In genomic region chr3:94703364-94703763, GRCm38 (mm10) we compare ENCODE assay signal across 9 mouse cellular contexts. TPM values are rescaled to one million over a fixed set of nuclear protein-coding genes. Genes with fewer than 3 reads are reported as not detected.
DNase-seq lines count a peak whose midpoint lies in the region; ATAC-seq and TF ChIP-seq lines count a peak whose summit lies in the region.
"Not testable (repeated sequence)": the region's sequence is repeated elsewhere in the genome, so short reads cannot be mapped to it uniquely, and the experiment has no call there.
"Had no signal": no experiment of that assay in that cellular context is flagged by ENCODE, and none has a peak within 500 bp of the region (broad histone marks: within the 10 kb centered on the region; RNA-seq: fewer than 3 reads in every experiment).

No protein-coding gene starts in this region.

- H3K4me3 ChIP-seq in heart, postnatal 0 days (ENCODE audit: low read depth, low read length); kidney, postnatal 0 days (replicated peaks; ENCODE audit: low read depth, low read length); liver, embryonic 12.5 days; small intestine, adult 2 months (ENCODE audit: low read depth, low read length): not testable (repeated sequence)

- DNase-seq in adrenal gland, adult (ENCODE audit: inconsistent age in 2 of 2, low spot score in 1 of 2): peak; percentile 12 to 56
- DNase-seq in cerebellum, postnatal 14 days: peak; percentile 40 to 60
- DNase-seq in heart, postnatal 0 days (ENCODE audit: low spot score); kidney, postnatal 0 days (ENCODE audit: low spot score): not testable (repeated sequence)
- DNase-seq in lung, postnatal 36 days: peak; percentile 66

- H3K9ac ChIP-seq in heart, postnatal 0 days (replicated peaks; ENCODE audit: low read depth, low read length); kidney, postnatal 0 days (ENCODE audit: low read depth, low read length): not testable (repeated sequence)
- peak overlapping the region; percentile 49 for H3K9ac ChIP-seq in liver, embryonic 12.5 days

- not testable (repeated sequence) for H3K36me3 ChIP-seq in heart, postnatal 0 days (replicated peaks; ENCODE audit: control insufficient read depth, insufficient read depth, low read length); kidney, postnatal 0 days (ENCODE audit: insufficient read depth, low read length); liver, embryonic 12.5 days; small intestine, adult 2 months (ENCODE audit: control insufficient read depth, insufficient read depth, low read length)

- H3K27me3 ChIP-seq in heart, postnatal 0 days (ENCODE audit: control insufficient read depth, insufficient read depth, low read length); kidney, postnatal 0 days (ENCODE audit: insufficient read depth, low read length); liver, embryonic 12.5 days (replicated peaks); small intestine, adult 2 months (ENCODE audit: control insufficient read depth, insufficient read depth, low read length): not testable (repeated sequence)

- H3K4me2 ChIP-seq in heart, postnatal 0 days (ENCODE audit: low read depth, low read length); kidney, postnatal 0 days (ENCODE audit: low read length): not testable (repeated sequence)
- H3K4me2 ChIP-seq in liver, embryonic 12.5 days: peak overlapping the region; percentile 55

- TF ChIP-seq POLR2A in small intestine, adult 2 months (IDR thresholded peaks at IDR 0.05; ENCODE audit: low read depth, low read length): not testable (repeated sequence)

- not testable (repeated sequence) for ATAC-seq in heart, postnatal 0 days (ENCODE audit: insufficient read depth, low read depth); kidney, postnatal 0 days (replicated peaks; ENCODE audit: low FRiP score, low read depth)
- ATAC-seq in liver, embryonic 12.5 days: peak; percentile 57; the same call in 1 of the 2 replicates

- not testable (repeated sequence) for H3K27ac ChIP-seq in heart, postnatal 0 days (ENCODE audit: low read depth); kidney, postnatal 0 days; small intestine, adult 2 months (ENCODE audit: insufficient read depth, low read depth, low read length)
- H3K27ac ChIP-seq in liver, embryonic 12.5 days: peak overlapping the region; percentile 91

- H3K9me3 ChIP-seq in heart, postnatal 0 days (replicated peaks; ENCODE audit: control insufficient read depth, low read length); kidney, postnatal 0 days (replicated peaks; ENCODE audit: low read length); liver, embryonic 12.5 days (replicated peaks): not testable (repeated sequence)

- TF ChIP-seq CTCF in heart, postnatal 0 days (IDR thresholded peaks at IDR 0.05; ENCODE audit: low read depth): peak; percentile 29; the same call in 1 of the 2 replicates
- TF ChIP-seq CTCF in kidney, postnatal 0 days (IDR thresholded peaks at IDR 0.05; ENCODE audit: low read depth): peak; percentile 56
- peak; percentile 37; the same call in 1 of the 2 replicates for TF ChIP-seq CTCF in small intestine, adult 2 months (IDR thresholded peaks at IDR 0.05; ENCODE audit: extremely low read depth, insufficient read length, insufficient replicate concordance, low read depth, low read length)

- TF ChIP-seq EP300 in heart, postnatal 0 days (IDR thresholded peaks at IDR 0.05; ENCODE audit: low read depth): not testable (repeated sequence)

- WGBS in heart, postnatal 0 days: 31% methylated on average over 2 of the region's 3 CpGs
- 18% methylated on average over 2 of the region's 3 CpGs for WGBS in kidney, postnatal 0 days
- 8% methylated on average over 3 of the region's 3 CpGs for WGBS in liver, embryonic 12.5 days (ENCODE audit: insufficient replicate concordance)
- 10% methylated on average over 3 of the region's 3 CpGs for WGBS in small intestine, adult 2 months

- not testable (repeated sequence) for H3K4me1 ChIP-seq in heart, postnatal 0 days (ENCODE audit: control insufficient read depth, insufficient read depth); kidney, postnatal 0 days (replicated peaks; ENCODE audit: insufficient read depth, low read length); small intestine, adult 2 months (ENCODE audit: control insufficient read depth, insufficient read depth, insufficient read length, low read length)
- H3K4me1 ChIP-seq in liver, embryonic 12.5 days: peaks cover 20% of the 10 kb centered on the region

RNA-seq across cellular contexts. Expression of gene Selenbp2, which starts 10.0 kb away (rescaled TPM):
- 10.7 and 42.5 TPM in 2 replicates for total RNA-seq in heart, postnatal 0 days (2014; rRNA removed; ENCODE audit: low replicate concordance)
- 3.7 and 4.6 TPM in 2 replicates for polyA plus RNA-seq in heart, postnatal 0 days (2015; fragmentation: Nextera tagmentation; extraction: Ambion mirVana)
- polyA plus RNA-seq in kidney, postnatal 0 days (2015; fragmentation: Nextera tagmentation; extraction: Ambion mirVana): 2.9 and 3.0 TPM in 2 replicates
- 3.0 and 3.3 TPM in 2 replicates for polyA plus RNA-seq in liver, embryonic 12.5 days (2016; fragmentation: Nextera tagmentation; extraction: Ambion mirVana)
- polyA plus RNA-seq in small intestine, adult 2 months (2012; rRNA removed): 2.1 and 2.4 TPM in 2 replicates
- polyA plus RNA-seq: embryonic facial prominence, embryonic 10.5 days; midbrain, embryonic 16.5 days had no signal

RNA-seq across cellular contexts. Expression of gene Tuft1, which starts 44.7 kb away (rescaled TPM):
- total RNA-seq in heart, postnatal 0 days (2014; rRNA removed; ENCODE audit: low replicate concordance): 12.9 and 29.0 TPM in 2 replicates
- 3.1 and 4.8 TPM in 2 replicates for polyA plus RNA-seq in heart, postnatal 0 days (2015; fragmentation: Nextera tagmentation; extraction: Ambion mirVana)
- polyA plus RNA-seq in kidney, postnatal 0 days (2015; fragmentation: Nextera tagmentation; extraction: Ambion mirVana): 9.1 and 9.2 TPM in 2 replicates
- 5.4 and 7.5 TPM in 2 replicates for polyA plus RNA-seq in liver, embryonic 12.5 days (2016; fragmentation: Nextera tagmentation; extraction: Ambion mirVana)
- 11.1 and 47.4 TPM in 2 replicates for polyA plus RNA-seq in small intestine, adult 2 months (2012; rRNA removed)
